Mouse (Mus musculus): ENCODE data around the gene Ablim2. TPM values are rescaled to one million over a fixed set of nuclear protein-coding genes. Genes with fewer than 3 reads are reported as not detected.
A peak's percentile ranks its signal among the peaks of the same experiment; 100 is the strongest.

The Ablim2 gene
- polyA plus RNA-seq, 1 experiment from 2014 or later: 2.7 TPM

GRCm38 (mm10) chr5:35756020-35756419 is 1.7 kb upstream of the Ablim2 start:
- Histone ChIP-seq H3K27me3 (peaks cover 47% of the 10 kb centered on the region), H3K36me3 (no peaks in the 10 kb centered on the region), H3K9me3 (no peaks in the 10 kb centered on the region), H3K9ac (no peak overlapping the region), H3K4me3 (no peak overlapping the region), H3K4me1 (peaks cover 17% of the 10 kb centered on the region), H3K27ac (no peak overlapping the region), H3K4me2 (no peak overlapping the region)
- 84% methylated on average over 4 of the region's 4 CpGs for WGBS
- no peak for ATAC-seq (ENCODE audit: insufficient number of reproducible peaks, low FRiP score, low TSS enrichment, low read depth)

- Histone ChIP-seq H3K27ac (no peak overlapping the region), H3K27me3 (peaks cover 51% of the 10 kb centered on the region), H3K36me3 (no peaks in the 10 kb centered on the region), H3K4me3 (peak overlapping the region; percentile 56), H3K4me2 (peak overlapping the region; percentile 100), H3K9ac (no peak overlapping the region), H3K4me1 (peaks cover 17% of the 10 kb centered on the region), H3K9me3 (no peaks in the 10 kb centered on the region)
- 13% methylated on average over 25 of the region's 26 CpGs for WGBS
- ATAC-seq (ENCODE audit: insufficient number of reproducible peaks, low FRiP score, low TSS enrichment, low read depth): no peak
These were observed 562 bp upstream of the Ablim2 start for GRCm38 (mm10) chr5:35756997-35757638.

- Histone ChIP-seq H3K27ac (no peak overlapping the region), H3K4me3 (peak overlapping the region; percentile 56), H3K27me3 (peaks cover 55% of the 10 kb centered on the region), H3K4me1 (peaks cover 19% of the 10 kb centered on the region), H3K9ac (peak overlapping the region; percentile 37), H3K4me2 (peak overlapping the region; percentile 100), H3K9me3 (no peaks in the 10 kb centered on the region), H3K36me3 (no peaks in the 10 kb centered on the region)
- WGBS: 3% methylated on average over 40 of the region's 40 CpGs
- peak; percentile 2; the same call in 1 of the 2 replicates for ATAC-seq (ENCODE audit: insufficient number of reproducible peaks, low FRiP score, low TSS enrichment, low read depth)
These were observed 687 bp downstream of the Ablim2 start for GRCm38 (mm10) chr5:35758081-35759053.

GRCm38 (mm10) chr5:35761323-35761722 is 3.6 kb downstream of the Ablim2 start:
- 79% methylated on average over 5 of the region's 5 CpGs for WGBS
- no peaks in the 10 kb centered on the region for H3K9me3 ChIP-seq
- peaks cover 66% of the 10 kb centered on the region for H3K27me3 ChIP-seq
- ATAC-seq (ENCODE audit: insufficient number of reproducible peaks, low FRiP score, low TSS enrichment, low read depth): no peak
- no peak overlapping the region for H3K27ac ChIP-seq
- H3K9ac ChIP-seq: no peak overlapping the region
- H3K36me3 ChIP-seq: no peaks in the 10 kb centered on the region
- H3K4me3 ChIP-seq: no peak overlapping the region
- peaks cover 19% of the 10 kb centered on the region for H3K4me1 ChIP-seq
- no peak overlapping the region for H3K4me2 ChIP-seq

GRCm38 (mm10) chr5:35762388-35762787 is 4.7 kb downstream of the Ablim2 start:
- WGBS: 62% methylated on average over 5 of the region's 5 CpGs
- H3K9ac ChIP-seq: no peak overlapping the region
- no peak overlapping the region for H3K27ac ChIP-seq
- ATAC-seq (ENCODE audit: insufficient number of reproducible peaks, low FRiP score, low TSS enrichment, low read depth): no peak
- H3K9me3 ChIP-seq: no peaks in the 10 kb centered on the region
- peaks cover 15% of the 10 kb centered on the region for H3K4me1 ChIP-seq
- H3K4me2 ChIP-seq: no peak overlapping the region
- H3K36me3 ChIP-seq: no peaks in the 10 kb centered on the region
- no peak overlapping the region for H3K4me3 ChIP-seq
- H3K27me3 ChIP-seq: peaks cover 57% of the 10 kb centered on the region

- peaks cover 10% of the 10 kb centered on the region for H3K4me1 ChIP-seq
- WGBS: 73% methylated on average over 10 of the region's 10 CpGs
These were observed 5.2 kb downstream of the Ablim2 start for GRCm38 (mm10) chr5:35762850-35763249.

GRCm38 (mm10) chr5:35765909-35766308 is 8.2 kb downstream of the Ablim2 start:
- H3K9ac ChIP-seq: no peak overlapping the region
- no peak overlapping the region for H3K4me2 ChIP-seq
- H3K4me3 ChIP-seq: no peak overlapping the region
- peaks cover 5% of the 10 kb centered on the region for H3K4me1 ChIP-seq
- H3K36me3 ChIP-seq: no peaks in the 10 kb centered on the region
- H3K27me3 ChIP-seq: peaks cover 22% of the 10 kb centered on the region
- 81% methylated on average over 6 of the region's 6 CpGs for WGBS
- H3K9me3 ChIP-seq: no peaks in the 10 kb centered on the region
- no peak for ATAC-seq (ENCODE audit: insufficient number of reproducible peaks, low FRiP score, low TSS enrichment, low read depth)
- H3K27ac ChIP-seq: no peak overlapping the region

More at GRCm38 (mm10) chr5:35762850-35763249, 5.2 kb downstream of the Ablim2 start:
- no peak overlapping the region for H3K4me2 ChIP-seq
- no peak overlapping the region for H3K27ac ChIP-seq
- no peak overlapping the region for H3K9ac ChIP-seq
- ATAC-seq (ENCODE audit: insufficient number of reproducible peaks, low FRiP score, low TSS enrichment, low read depth): no peak
- H3K4me3 ChIP-seq: no peak overlapping the region
- H3K27me3 ChIP-seq: peaks cover 53% of the 10 kb centered on the region
- H3K9me3 ChIP-seq: no peaks in the 10 kb centered on the region
- H3K36me3 ChIP-seq: no peaks in the 10 kb centered on the region

- H3K27me3 ChIP-seq: peaks cover 24% of the 10 kb centered on the region
- WGBS: 63% methylated on average over 3 of the region's 3 CpGs
- no peak overlapping the region for H3K4me2 ChIP-seq
- H3K9me3 ChIP-seq: no peaks in the 10 kb centered on the region
- no peak overlapping the region for H3K9ac ChIP-seq
- H3K36me3 ChIP-seq: no peaks in the 10 kb centered on the region
- H3K4me1 ChIP-seq: peaks cover 13% of the 10 kb centered on the region
- H3K27ac ChIP-seq: no peak overlapping the region
- H3K4me3 ChIP-seq: no peak overlapping the region
- no peak for ATAC-seq (ENCODE audit: insufficient number of reproducible peaks, low FRiP score, low TSS enrichment, low read depth)
These were observed 10.8 kb downstream of the Ablim2 start for GRCm38 (mm10) chr5:35768525-35768924.

GRCm38 (mm10) chr5:35768997-35769396 is 11.3 kb downstream of the Ablim2 start:
- no peak for ATAC-seq (ENCODE audit: insufficient number of reproducible peaks, low FRiP score, low TSS enrichment, low read depth)
- peaks cover 21% of the 10 kb centered on the region for H3K27me3 ChIP-seq
- no peak overlapping the region for H3K4me3 ChIP-seq
- H3K9ac ChIP-seq: no peak overlapping the region
- no peaks in the 10 kb centered on the region for H3K9me3 ChIP-seq
- peaks cover 18% of the 10 kb centered on the region for H3K4me1 ChIP-seq
- H3K4me2 ChIP-seq: no peak overlapping the region
- 76% methylated on average over 7 of the region's 7 CpGs for WGBS
- H3K36me3 ChIP-seq: no peaks in the 10 kb centered on the region
- no peak overlapping the region for H3K27ac ChIP-seq

- WGBS: 88% methylated on average over 2 of the region's 2 CpGs
- Histone ChIP-seq H3K4me2 (no peak overlapping the region), H3K9me3 (no peaks in the 10 kb centered on the region)
These were observed 12.6 kb downstream of the Ablim2 start for GRCm38 (mm10) chr5:35770246-35770645.

GRCm38 (mm10) chr5:35770891-35771663 is 13.4 kb downstream of the Ablim2 start:
- no peak for ATAC-seq (ENCODE audit: insufficient number of reproducible peaks, low FRiP score, low TSS enrichment, low read depth)
- Histone ChIP-seq H3K4me3 (no peak overlapping the region), H3K9ac (no peak overlapping the region), H3K4me2 (no peak overlapping the region), H3K4me1 (peaks cover 26% of the 10 kb centered on the region), H3K9me3 (no peaks in the 10 kb centered on the region), H3K27me3 (peaks cover 15% of the 10 kb centered on the region; the same call in 1 of the 2 replicates), H3K36me3 (no peaks in the 10 kb centered on the region), H3K27ac (no peak overlapping the region)
- WGBS: 40% methylated on average over 14 of the region's 14 CpGs

More at GRCm38 (mm10) chr5:35770246-35770645, 12.6 kb downstream of the Ablim2 start:
- H3K27ac ChIP-seq: no peak overlapping the region
- H3K36me3 ChIP-seq: no peaks in the 10 kb centered on the region
- H3K4me1 ChIP-seq: peaks cover 26% of the 10 kb centered on the region
- no peak overlapping the region for H3K9ac ChIP-seq
- no peak overlapping the region for H3K4me3 ChIP-seq
- no peak for ATAC-seq (ENCODE audit: insufficient number of reproducible peaks, low FRiP score, low TSS enrichment, low read depth)
- H3K27me3 ChIP-seq: peaks cover 11% of the 10 kb centered on the region; the same call in 1 of the 2 replicates

Data from limb, embryonic 15.5 days (tissue).